Mouse (Mus musculus) heart, adult 2 months (tissue): ENCODE measurements at regions not wholly inside any gene's neighbourhood (a gene's known extent, or its start where the extent isn't known, plus 50 kb on each side); places are given as distances from the start of the nearest gene placed in this dataset.

Source experiments
- DNase-seq, 2 experiments: peaks; one replicate each; pipeline ENCODE4 v3.0.0; 2021
- H3K27ac ChIP-seq: fragments of 200-600 bp; 2 replicates; pipeline ENCODE4 v1.8.1; 2022
- H3K27me3 ChIP-seq: fragments of 200-500 bp; 2 replicates; pipeline ENCODE4 v1.6.1; 2012; ENCODE audit warnings: mild to moderate bottlenecking, low read length, inconsistent platforms, mixed read lengths; ENCODE audit not compliant: control insufficient read depth, insufficient read depth
- H3K36me3 ChIP-seq: fragments of 200-500 bp; 2 replicates; pipeline ENCODE4 v1.6.1; 2012; ENCODE audit warnings: low read length, inconsistent platforms; ENCODE audit not compliant: control insufficient read depth, insufficient read depth
- H3K4me1 ChIP-seq: fragments of 200-500 bp; 2 replicates; pipeline ENCODE4 v1.6.1; 2011; ENCODE audit warnings: low read length; ENCODE audit not compliant: control insufficient read depth, insufficient read depth
- H3K4me3 ChIP-seq: fragments of 200-600 bp; 2 replicates; pipeline ENCODE4 v1.8.1; 2022
- H3K79me2 ChIP-seq: fragments of 200-500 bp; replicated peaks from 2 replicates; pipeline ENCODE4 v1.6.1; 2012; ENCODE audit warnings: mild to moderate bottlenecking, inconsistent platforms, low read length, moderate library complexity, mixed read lengths; ENCODE audit not compliant: control insufficient read depth, insufficient read depth
- H3K9ac ChIP-seq: fragments of 200-500 bp; 2 replicates; pipeline ENCODE4 v1.6.1; 2012; ENCODE audit warnings: low read depth, mild to moderate bottlenecking, control low read depth, inconsistent platforms, low read length, mixed read lengths
- CTCF ChIP-seq: fragments of 200-600 bp; IDR thresholded peaks from 2 replicates; pipeline ENCODE4 v1.8.1; 2022; ENCODE audit warnings: antibody characterized with exemption, mild to moderate bottlenecking, moderate library complexity
- EP300 ChIP-seq: fragments of 200-500 bp; IDR thresholded peaks from 2 replicates; pipeline ENCODE4 v1.6.1; 2011; ENCODE audit warnings: low read depth, low read length, control low read depth; ENCODE audit not compliant: insufficient read depth
- POLR2A ChIP-seq: fragments of 200-500 bp; IDR thresholded peaks from 2 replicates; pipeline ENCODE4 v1.6.1; 2011; ENCODE audit warnings: mild to moderate bottlenecking, low read depth, low read length, control low read depth; ENCODE audit not compliant: insufficient read depth
- WGBS: fragments of 180-500 bp; shearing (Covaris S2); methylation state at CpG from one replicate; pipeline ENCODE4 v1.1.7; 2018; 5-methylcytosine and 5-hydroxymethylcytosine counted together
- intact Hi-C: fragments of 180-260 bp; cut with DNase I; formaldehyde crosslinking; loops from one replicate; pipeline ENCODE4 v1.15.1; 2025

- intact Hi-C loops = no loop called here
- Histone ChIP-seq H3K27ac (no peak overlapping the region), H3K27me3 (no peaks in the 10 kb centered on the region), H3K4me3 (no peak overlapping the region), H3K79me2 (no peaks in the 10 kb centered on the region), H3K4me1 (no peaks in the 10 kb centered on the region), H3K36me3 (no peaks in the 10 kb centered on the region), H3K9ac (no peak overlapping the region)
- TF ChIP-seq POLR2A (no peak), CTCF (no peak), EP300 (no peak)
- WGBS = 33% methylated on average over 2 of the region's 2 CpGs
- DNase-seq = no peak
Measured at GRCm38 (mm10) chr13:69955503-69955902, 153.3 kb downstream of the Med10 start.

DNA sequence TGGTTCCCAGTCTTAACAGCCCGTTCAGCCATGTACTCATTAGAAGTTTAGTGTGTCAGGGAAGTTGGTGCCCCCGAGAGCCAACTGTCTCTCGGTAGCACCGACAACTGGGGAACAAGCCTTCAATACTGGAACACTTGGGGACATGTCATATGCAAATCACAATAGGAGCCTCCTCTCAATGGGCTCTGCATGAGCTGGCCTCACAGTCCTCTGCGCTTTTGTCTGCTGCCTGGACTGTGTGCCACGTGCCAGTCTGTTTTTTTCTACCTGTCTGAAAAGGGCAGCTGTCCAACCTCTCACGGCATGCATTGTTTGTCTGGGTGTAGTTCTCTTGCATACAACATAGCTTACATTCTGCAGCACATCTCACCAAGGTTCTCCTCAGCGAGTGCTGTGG lies 161.7 kb downstream of the Med10 start:
- no peak for TF ChIP-seq POLR2A
- no peak for TF ChIP-seq EP300
- no peak for TF ChIP-seq CTCF
- H3K27ac ChIP-seq = no peak overlapping the region
- H3K79me2 ChIP-seq = no peaks in the 10 kb centered on the region
- H3K27me3 ChIP-seq = no peaks in the 10 kb centered on the region
- H3K9ac ChIP-seq = no peak overlapping the region
- H3K4me1 ChIP-seq = no peaks in the 10 kb centered on the region
- no peaks in the 10 kb centered on the region for H3K36me3 ChIP-seq
- WGBS = 84% methylated on average over 8 of the region's 8 CpGs
- intact Hi-C loops = no loop called here
- no peak overlapping the region for H3K4me3 ChIP-seq
- DNase-seq = no peak

- Histone ChIP-seq H3K4me1 (no peaks in the 10 kb centered on the region), H3K36me3 (no peaks in the 10 kb centered on the region), H3K27ac (no peak overlapping the region), H3K79me2 (no peaks in the 10 kb centered on the region), H3K9ac (no peak overlapping the region), H3K27me3 (no peaks in the 10 kb centered on the region), H3K4me3 (no peak overlapping the region)
- no peak for TF ChIP-seq EP300
- no peak for TF ChIP-seq POLR2A
- no peak for TF ChIP-seq CTCF
- 76% methylated on average over 9 of the region's 9 CpGs for WGBS
- intact Hi-C loops = no loop called here
- no peak for DNase-seq
Measured at GRCm38 (mm10) chr13:69971281-69972057, 169.3 kb downstream of the Med10 start.

GRCm38 (mm10) chr13:69974835-69975234 lies 172.6 kb downstream of the Med10 start:
- intact Hi-C loops = no loop called here
- H3K4me3 ChIP-seq = no peak overlapping the region
- no peak for TF ChIP-seq EP300
- no peak for TF ChIP-seq POLR2A
- no peak for TF ChIP-seq CTCF
- H3K4me1 ChIP-seq = no peaks in the 10 kb centered on the region
- H3K79me2 ChIP-seq = no peaks in the 10 kb centered on the region
- no peaks in the 10 kb centered on the region for H3K27me3 ChIP-seq
- H3K9ac ChIP-seq = no peak overlapping the region
- no peak overlapping the region for H3K27ac ChIP-seq
- no peak for DNase-seq
- no peaks in the 10 kb centered on the region for H3K36me3 ChIP-seq
- WGBS = 58% methylated on average over 5 of the region's 5 CpGs

DNA sequence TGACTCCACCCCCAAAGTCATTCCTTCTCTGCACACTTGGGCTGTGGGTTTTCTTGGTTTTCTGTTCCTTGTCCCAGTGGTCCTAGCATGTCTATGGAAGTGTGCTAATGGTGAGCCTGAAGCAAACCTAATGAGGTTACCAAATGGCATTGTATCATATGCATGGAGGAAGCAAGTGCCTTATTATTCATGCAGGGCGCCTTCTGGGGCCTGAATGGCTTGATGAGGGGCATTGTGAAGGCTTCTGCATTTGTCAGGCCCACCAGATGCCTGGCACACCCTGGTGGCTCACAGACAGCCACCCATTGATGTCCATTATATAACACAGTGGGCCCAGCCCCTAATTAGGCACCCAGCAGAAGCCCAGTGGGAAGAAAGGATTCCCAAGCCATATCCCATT lies 182.0 kb downstream of the Med10 start:
- H3K36me3 ChIP-seq = no peaks in the 10 kb centered on the region
- no peak overlapping the region for H3K4me3 ChIP-seq
- TF ChIP-seq POLR2A (no peak), EP300 (no peak), CTCF (no peak)
- H3K9ac ChIP-seq = no peak overlapping the region
- no peaks in the 10 kb centered on the region for H3K27me3 ChIP-seq
- H3K4me1 ChIP-seq = no peaks in the 10 kb centered on the region
- H3K79me2 ChIP-seq = no peaks in the 10 kb centered on the region
- intact Hi-C loops = no loop called here
- WGBS = 60% methylated on average over 1 of the region's 1 CpGs
- H3K27ac ChIP-seq = no peak overlapping the region
- no peak for DNase-seq

- no peak for TF ChIP-seq POLR2A
- no peak for TF ChIP-seq CTCF
Measured at GRCm38 (mm10) chr13:69987181-69987580, 185.0 kb downstream of the Med10 start.

GRCm38 (mm10) chr13:69988319-69988718 lies 186.1 kb downstream of the Med10 start:
- TF ChIP-seq POLR2A (no peak), EP300 (no peak), CTCF (no peak)
- DNase-seq = no peak
- Histone ChIP-seq H3K9ac (no peak overlapping the region), H3K36me3 (no peaks in the 10 kb centered on the region), H3K79me2 (no peaks in the 10 kb centered on the region), H3K4me3 (no peak overlapping the region), H3K27me3 (no peaks in the 10 kb centered on the region), H3K4me1 (no peaks in the 10 kb centered on the region), H3K27ac (no peak overlapping the region)
- intact Hi-C loops = no loop called here
- WGBS = 37% methylated on average over 4 of the region's 4 CpGs

More at GRCm38 (mm10) chr13:69987181-69987580, 185.0 kb downstream of the Med10 start:
- DNase-seq = peak in 1 of 2 experiments; percentile 3
- H3K4me1 ChIP-seq = no peaks in the 10 kb centered on the region
- H3K79me2 ChIP-seq = no peaks in the 10 kb centered on the region
- 14% methylated on average over 10 of the region's 10 CpGs for WGBS
- no peak overlapping the region for H3K4me3 ChIP-seq
- intact Hi-C loops = no loop called here
- H3K27ac ChIP-seq = no peak overlapping the region
- no peak overlapping the region for H3K9ac ChIP-seq
- H3K36me3 ChIP-seq = no peaks in the 10 kb centered on the region
- H3K27me3 ChIP-seq = no peaks in the 10 kb centered on the region
